Mouse (Mus musculus): ENCODE data around the gene Nrxn3. TPM values are rescaled to one million over a fixed set of nuclear protein-coding genes. Genes with fewer than 3 reads are reported as not detected.

Nrxn3 gene
- polyA plus RNA-seq, 1 experiment from 2014 or later = 5.0 TPM

DNA sequence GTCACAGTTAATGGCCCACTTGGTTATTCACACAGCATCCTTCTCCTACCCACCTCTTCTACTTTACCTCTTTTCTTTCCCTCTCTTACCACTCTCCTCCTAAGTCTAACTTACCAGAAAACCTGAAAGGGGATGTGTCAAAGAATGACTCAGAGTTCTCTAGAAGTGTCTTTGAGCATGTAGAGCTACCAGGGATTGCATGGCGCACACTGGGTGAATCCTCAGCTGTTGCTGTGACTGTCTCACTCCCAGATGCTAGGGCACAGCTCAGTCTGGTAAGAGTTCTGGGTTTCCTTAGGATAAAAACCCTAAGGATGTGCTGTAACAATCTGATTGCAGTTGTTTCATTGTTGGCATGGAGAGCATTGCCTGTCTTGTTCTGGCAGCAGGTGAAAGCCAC, 108.2 kb downstream of the Nrxn3 start:
- H3K9me3 ChIP-seq (ENCODE audit: control insufficient read depth, low read length) = no peaks in the 10 kb centered on the region
- no peak overlapping the region for H3K27ac ChIP-seq (ENCODE audit: low read depth)
- H3K4me3 ChIP-seq (ENCODE audit: low read depth, low read length) = no peak overlapping the region
- H3K4me2 ChIP-seq (ENCODE audit: low read length) = no peak overlapping the region
- no peak for DNase-seq (ENCODE audit: low spot score)
- 84% methylated on average over 1 of the region's 1 CpGs for WGBS
- H3K27me3 ChIP-seq (replicated peaks; ENCODE audit: control insufficient read depth, insufficient read depth, low read length) = no peaks in the 10 kb centered on the region
- no peak for ATAC-seq (replicated peaks; ENCODE audit: low FRiP score, low TSS enrichment, low read depth)
- no peaks in the 10 kb centered on the region for H3K4me1 ChIP-seq (replicated peaks; ENCODE audit: control insufficient read depth, insufficient read depth, low read length)
- no peaks in the 10 kb centered on the region for H3K36me3 ChIP-seq (ENCODE audit: control insufficient read depth, insufficient read depth, low read length)
- no peak overlapping the region for H3K9ac ChIP-seq (ENCODE audit: low read length)

DNA sequence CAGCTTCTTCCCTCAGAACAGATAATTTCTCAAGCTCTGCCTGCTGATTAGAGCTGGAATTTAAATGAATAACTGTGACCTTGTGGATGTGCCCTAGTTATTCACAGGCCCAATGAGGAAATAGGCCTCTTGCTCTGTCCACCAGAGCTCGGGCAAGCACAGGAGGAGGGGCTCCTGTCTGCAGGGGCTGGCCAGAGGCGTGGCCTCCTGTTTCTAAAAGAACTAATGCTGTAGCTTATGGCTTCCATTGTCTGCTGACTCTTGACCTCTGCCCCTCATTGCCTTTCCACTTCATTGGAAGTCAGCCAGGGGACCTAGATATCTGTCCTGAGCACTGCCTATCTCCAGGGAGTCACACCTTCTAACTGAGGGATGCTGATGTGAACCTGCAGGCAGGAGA, 113.1 kb downstream of the Nrxn3 start:
- Histone ChIP-seq H3K9me3 (ENCODE audit: control insufficient read depth, low read length) (no peaks in the 10 kb centered on the region), H3K9ac (ENCODE audit: low read length) (no peak overlapping the region), H3K4me3 (ENCODE audit: low read depth, low read length) (no peak overlapping the region), H3K27me3 (replicated peaks; ENCODE audit: control insufficient read depth, insufficient read depth, low read length) (no peaks in the 10 kb centered on the region), H3K4me2 (ENCODE audit: low read length) (no peak overlapping the region), H3K27ac (ENCODE audit: low read depth) (no peak overlapping the region), H3K4me1 (replicated peaks; ENCODE audit: control insufficient read depth, insufficient read depth, low read length) (no peaks in the 10 kb centered on the region), H3K36me3 (ENCODE audit: control insufficient read depth, insufficient read depth, low read length) (no peaks in the 10 kb centered on the region)
- 36% methylated on average over 2 of the region's 2 CpGs for WGBS
- DNase-seq (ENCODE audit: low spot score) (no peak), ATAC-seq (replicated peaks; ENCODE audit: low FRiP score, low TSS enrichment, low read depth) (no peak)

DNA sequence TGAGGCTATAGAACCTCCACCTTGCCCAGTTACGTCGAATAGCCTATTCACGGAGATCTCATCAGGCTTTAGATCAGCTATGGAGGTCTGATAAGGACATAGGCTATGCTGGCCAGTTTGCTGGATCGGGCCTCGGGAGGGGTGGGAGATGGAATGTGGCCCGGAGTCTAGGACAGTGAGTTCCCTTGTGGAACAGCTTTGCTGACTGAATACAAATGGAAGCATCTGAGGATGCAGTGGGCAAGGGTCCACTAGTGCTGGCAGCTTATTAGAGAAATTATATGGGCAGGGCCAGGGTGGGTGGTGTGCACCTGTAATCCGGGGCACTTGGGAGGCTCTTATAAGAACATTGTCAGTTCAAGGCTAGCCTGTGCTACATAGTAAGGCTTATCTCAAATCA, 117.0 kb downstream of the Nrxn3 start:
- no peak overlapping the region for H3K27ac ChIP-seq (ENCODE audit: low read depth)
- DNase-seq (ENCODE audit: low spot score) (no peak), ATAC-seq (replicated peaks; ENCODE audit: low FRiP score, low TSS enrichment, low read depth) (no peak)
- no peaks in the 10 kb centered on the region for H3K36me3 ChIP-seq (ENCODE audit: control insufficient read depth, insufficient read depth, low read length)
- no peaks in the 10 kb centered on the region for H3K9me3 ChIP-seq (ENCODE audit: control insufficient read depth, low read length)
- H3K4me1 ChIP-seq (replicated peaks; ENCODE audit: control insufficient read depth, insufficient read depth, low read length) = no peaks in the 10 kb centered on the region
- H3K4me2 ChIP-seq (ENCODE audit: low read length) = no peak overlapping the region
- no peak overlapping the region for H3K4me3 ChIP-seq (ENCODE audit: low read depth, low read length)
- WGBS = 93% methylated on average over 7 of the region's 7 CpGs
- H3K27me3 ChIP-seq (replicated peaks; ENCODE audit: control insufficient read depth, insufficient read depth, low read length) = no peaks in the 10 kb centered on the region
- H3K9ac ChIP-seq (ENCODE audit: low read length) = no peak overlapping the region

DNA sequence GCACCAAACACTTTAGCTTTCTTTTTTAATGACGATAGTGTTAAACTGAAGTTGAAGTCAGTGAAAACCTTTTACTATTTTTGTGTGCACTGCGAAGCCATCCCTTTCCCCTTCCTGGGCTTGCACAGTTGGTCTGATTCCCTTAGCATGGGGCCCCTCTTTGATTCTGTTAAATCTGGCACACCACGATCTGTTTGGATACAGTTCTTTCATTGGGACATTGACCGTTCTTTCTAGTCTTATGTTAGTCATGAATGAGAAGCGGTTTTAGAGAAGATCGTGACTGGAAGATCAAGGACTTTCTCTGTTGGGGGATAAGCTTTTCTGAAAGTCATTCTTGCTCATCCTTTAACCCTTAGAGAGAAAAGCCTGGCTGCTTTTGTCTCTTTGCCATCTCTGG, 118.7 kb downstream of the Nrxn3 start:
- DNase-seq (ENCODE audit: low spot score) = no peak
- WGBS = 94% methylated on average over 6 of the region's 6 CpGs
- ATAC-seq (replicated peaks; ENCODE audit: low FRiP score, low TSS enrichment, low read depth) = no peak
- Histone ChIP-seq H3K27me3 (replicated peaks; ENCODE audit: control insufficient read depth, insufficient read depth, low read length) (no peaks in the 10 kb centered on the region), H3K4me2 (ENCODE audit: low read length) (no peak overlapping the region), H3K27ac (ENCODE audit: low read depth) (no peak overlapping the region), H3K4me3 (ENCODE audit: low read depth, low read length) (no peak overlapping the region), H3K36me3 (ENCODE audit: control insufficient read depth, insufficient read depth, low read length) (no peaks in the 10 kb centered on the region), H3K9ac (ENCODE audit: low read length) (no peak overlapping the region), H3K4me1 (replicated peaks; ENCODE audit: control insufficient read depth, insufficient read depth, low read length) (no peaks in the 10 kb centered on the region), H3K9me3 (ENCODE audit: control insufficient read depth, low read length) (no peaks in the 10 kb centered on the region)

DNA sequence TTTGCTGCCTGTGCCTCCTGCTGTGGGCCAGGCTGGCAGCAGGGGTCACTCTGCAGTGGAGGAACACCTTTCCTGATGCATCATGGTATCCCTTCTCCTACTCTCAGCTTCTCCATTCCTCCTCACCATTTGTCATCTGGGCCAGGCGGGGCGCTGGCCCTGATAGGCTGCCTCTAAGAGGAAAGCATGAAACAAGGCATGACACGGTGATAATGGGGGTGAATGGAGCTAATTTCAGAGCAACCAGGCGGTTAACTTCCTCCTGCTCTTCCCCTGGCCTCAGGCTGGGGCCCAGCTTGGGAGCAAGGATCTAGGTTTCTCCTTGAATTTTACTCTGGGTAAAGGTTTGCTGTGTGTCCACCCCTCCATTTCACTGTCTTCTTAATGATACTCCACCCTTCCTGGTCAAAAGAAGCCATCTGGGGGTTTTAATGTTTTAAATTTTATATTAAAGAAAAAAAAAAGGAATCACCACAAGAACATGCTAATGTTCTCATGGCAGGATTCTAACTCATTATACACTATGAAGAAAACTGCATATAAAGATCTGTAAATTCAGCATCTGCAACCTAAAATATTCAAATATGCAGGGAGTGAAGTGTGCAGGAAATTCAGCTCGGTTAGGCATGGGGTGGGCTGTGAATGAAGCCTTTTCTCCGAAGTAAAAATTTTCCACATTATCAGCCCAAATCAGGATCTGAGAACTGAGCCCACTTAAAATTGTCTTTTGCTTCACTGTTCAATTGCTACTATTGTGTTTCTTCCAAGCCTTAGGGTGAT, 127.9 kb downstream of the Nrxn3 start:
- Histone ChIP-seq H3K27ac (ENCODE audit: low read depth) (no peak overlapping the region), H3K4me1 (replicated peaks; ENCODE audit: control insufficient read depth, insufficient read depth, low read length) (no peaks in the 10 kb centered on the region), H3K36me3 (ENCODE audit: control insufficient read depth, insufficient read depth, low read length) (no peaks in the 10 kb centered on the region), H3K9me3 (ENCODE audit: control insufficient read depth, low read length) (no peaks in the 10 kb centered on the region), H3K4me3 (ENCODE audit: low read depth, low read length) (no peak overlapping the region), H3K27me3 (replicated peaks; ENCODE audit: control insufficient read depth, insufficient read depth, low read length) (no peaks in the 10 kb centered on the region), H3K9ac (ENCODE audit: low read length) (no peak overlapping the region), H3K4me2 (ENCODE audit: low read length) (no peak overlapping the region)
- 45% methylated on average over 6 of the region's 6 CpGs for WGBS
- ATAC-seq (replicated peaks; ENCODE audit: low FRiP score, low TSS enrichment, low read depth) (no peak), DNase-seq (ENCODE audit: low spot score) (no peak)

DNA sequence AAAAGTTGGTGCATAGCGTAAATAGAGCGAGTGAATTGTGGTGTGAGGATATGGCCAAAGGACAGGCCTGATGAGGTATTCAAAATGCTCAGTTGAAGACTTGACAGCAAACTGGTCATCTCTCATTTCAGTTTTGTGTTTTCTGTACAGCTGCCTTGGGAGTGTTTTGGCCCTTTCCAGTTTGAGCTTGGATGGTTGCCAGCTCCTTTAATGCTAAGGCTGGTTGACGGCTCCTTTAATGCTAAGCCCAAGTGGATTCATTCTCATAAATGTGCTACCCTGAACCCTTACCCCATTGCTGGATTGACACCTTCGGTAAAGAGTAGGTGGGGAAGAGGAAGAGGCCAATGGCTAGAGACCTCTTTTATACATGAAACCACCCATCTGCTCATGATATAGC, 131.4 kb downstream of the Nrxn3 start:
- no peak for DNase-seq (ENCODE audit: low spot score)
- Histone ChIP-seq H3K36me3 (ENCODE audit: control insufficient read depth, insufficient read depth, low read length) (no peaks in the 10 kb centered on the region), H3K4me1 (replicated peaks; ENCODE audit: control insufficient read depth, insufficient read depth, low read length) (no peaks in the 10 kb centered on the region), H3K4me3 (ENCODE audit: low read depth, low read length) (no peak overlapping the region), H3K27me3 (replicated peaks; ENCODE audit: control insufficient read depth, insufficient read depth, low read length) (no peaks in the 10 kb centered on the region), H3K27ac (ENCODE audit: low read depth) (no peak overlapping the region), H3K9me3 (ENCODE audit: control insufficient read depth, low read length) (no peaks in the 10 kb centered on the region), H3K4me2 (ENCODE audit: low read length) (no peak overlapping the region), H3K9ac (ENCODE audit: low read length) (no peak overlapping the region)
- ATAC-seq (replicated peaks; ENCODE audit: low FRiP score, low TSS enrichment, low read depth) = no peak
- 80% methylated on average over 4 of the region's 4 CpGs for WGBS

DNA sequence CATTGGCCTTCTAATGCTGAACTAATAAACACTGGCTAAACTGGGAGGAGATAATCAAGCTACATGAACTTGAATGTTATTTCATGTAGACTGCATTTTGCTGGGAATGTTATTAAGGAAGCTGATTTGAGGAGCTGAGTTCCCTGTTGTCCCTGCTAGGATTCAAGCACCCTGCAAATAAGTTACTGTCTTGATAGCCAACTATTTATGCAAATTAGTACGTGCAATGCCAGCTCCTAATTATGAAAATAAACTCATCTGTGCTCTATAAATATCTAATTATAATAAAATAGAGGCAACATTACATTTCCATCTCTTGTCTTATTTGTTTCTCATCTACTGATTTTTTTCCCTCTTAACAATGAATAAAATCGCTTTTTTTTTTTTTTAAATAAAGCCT, 135.0 kb downstream of the Nrxn3 start:
- Histone ChIP-seq H3K27ac (ENCODE audit: low read depth) (no peak overlapping the region), H3K4me2 (ENCODE audit: low read length) (no peak overlapping the region), H3K9ac (ENCODE audit: low read length) (no peak overlapping the region), H3K27me3 (replicated peaks; ENCODE audit: control insufficient read depth, insufficient read depth, low read length) (no peaks in the 10 kb centered on the region), H3K4me3 (ENCODE audit: low read depth, low read length) (no peak overlapping the region), H3K9me3 (ENCODE audit: control insufficient read depth, low read length) (no peaks in the 10 kb centered on the region), H3K4me1 (replicated peaks; ENCODE audit: control insufficient read depth, insufficient read depth, low read length) (no peaks in the 10 kb centered on the region; the same call in 1 of the 2 replicates), H3K36me3 (ENCODE audit: control insufficient read depth, insufficient read depth, low read length) (no peaks in the 10 kb centered on the region)
- ATAC-seq (replicated peaks; ENCODE audit: low FRiP score, low TSS enrichment, low read depth) (no peak), DNase-seq (ENCODE audit: low spot score) (no peak)
- WGBS = 83% methylated on average over 2 of the region's 2 CpGs

DNA sequence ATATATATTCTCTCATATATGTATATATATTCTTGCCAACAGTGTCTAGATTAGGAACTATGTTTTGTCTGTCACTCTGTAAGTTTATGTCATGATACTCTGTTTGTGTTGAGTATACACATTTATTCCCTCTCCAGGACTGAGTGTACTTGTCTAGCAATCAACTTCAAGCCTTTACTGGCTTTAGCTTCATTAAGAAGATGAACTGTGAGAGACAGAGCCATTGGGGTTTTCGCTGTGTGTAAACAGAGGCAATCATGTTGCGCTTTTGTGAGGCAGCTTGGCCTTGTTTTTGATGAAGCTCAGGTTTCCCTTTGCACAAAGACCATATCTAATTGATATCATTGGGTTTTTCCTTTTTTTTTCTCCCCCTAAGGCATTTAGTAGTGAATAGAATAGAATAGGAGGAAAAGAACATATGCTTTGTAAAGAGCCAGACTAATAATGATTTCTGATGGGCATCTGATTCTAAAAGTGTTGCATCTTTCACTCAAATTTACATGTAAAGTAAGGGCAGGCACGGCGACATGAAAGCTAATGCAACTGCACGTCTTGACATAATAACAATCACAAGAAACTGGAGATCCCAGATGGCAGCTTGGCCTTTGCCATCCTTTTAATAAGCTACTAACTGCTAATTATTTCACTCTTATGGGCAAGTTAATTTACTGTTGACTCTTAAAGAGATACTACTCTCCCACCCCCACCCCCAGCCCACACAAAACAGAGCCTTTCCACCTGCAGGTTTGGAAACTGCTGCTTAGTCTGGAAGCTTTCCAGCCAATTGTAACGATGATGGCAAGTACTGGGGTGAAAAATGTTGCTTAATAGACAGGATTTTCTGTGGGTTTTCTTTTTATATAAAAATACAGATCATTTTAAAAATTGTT, 137.0 kb downstream of the Nrxn3 start:
- 64% methylated on average over 6 of the region's 6 CpGs for WGBS
- Histone ChIP-seq H3K36me3 (ENCODE audit: control insufficient read depth, insufficient read depth, low read length) (no peaks in the 10 kb centered on the region), H3K4me3 (ENCODE audit: low read depth, low read length) (no peak overlapping the region), H3K4me1 (replicated peaks; ENCODE audit: control insufficient read depth, insufficient read depth, low read length) (no peaks in the 10 kb centered on the region; the same call in 1 of the 2 replicates), H3K9ac (ENCODE audit: low read length) (no peak overlapping the region), H3K27me3 (replicated peaks; ENCODE audit: control insufficient read depth, insufficient read depth, low read length) (no peaks in the 10 kb centered on the region), H3K27ac (ENCODE audit: low read depth) (no peak overlapping the region), H3K9me3 (ENCODE audit: control insufficient read depth, low read length) (no peaks in the 10 kb centered on the region), H3K4me2 (ENCODE audit: low read length) (no peak overlapping the region)
- ATAC-seq (replicated peaks; ENCODE audit: low FRiP score, low TSS enrichment, low read depth) = no peak
- DNase-seq (ENCODE audit: low spot score) = no peak
